Mouse (Mus musculus) hindbrain, embryonic 11.5 days (tissue): ENCODE results near the gene Nt5dc3. TPM values are rescaled to one million over a fixed set of nuclear protein-coding genes. Genes with fewer than 3 reads are reported as not detected.

Source experiments
- ATAC-seq: fragments of 200-750 bp; cut with Nextera tagmentation; 2 replicates; pipeline ENCODE4 v1.8.0; 2017; ENCODE audit warnings: mild to moderate bottlenecking, moderate TSS enrichment, moderate library complexity; ENCODE audit not compliant: low FRiP score
- DNase-seq: peaks from one replicate; pipeline ENCODE4 v3.0.0-alpha.2; 2015; ENCODE audit warnings: low spot score
- H3K27ac ChIP-seq: fragments of 300-500 bp; sonication (generic); 2 replicates; pipeline ENCODE4 v1.5.1; 2014; ENCODE audit warnings: mild to moderate bottlenecking, low read depth, low read length
- H3K27me3 ChIP-seq: fragments of 300-500 bp; sonication (generic); 2 replicates; pipeline ENCODE4 v1.6.1; 2014; ENCODE audit warnings: mild to moderate bottlenecking, low read length, moderate library complexity, mixed read lengths; ENCODE audit not compliant: control insufficient read depth, insufficient read depth
- H3K36me3 ChIP-seq: fragments of 300-500 bp; sonication (generic); 2 replicates; pipeline ENCODE4 v1.6.1; 2014; ENCODE audit warnings: mild to moderate bottlenecking, low read length, moderate library complexity, mixed read lengths; ENCODE audit not compliant: control insufficient read depth, insufficient read depth
- H3K4me1 ChIP-seq: fragments of 300-500 bp; sonication (generic); replicated peaks from 2 replicates; pipeline ENCODE4 v1.6.1; 2014; ENCODE audit warnings: low read length, mixed read lengths; ENCODE audit not compliant: control insufficient read depth, insufficient read depth
- H3K4me2 ChIP-seq: fragments of 300-500 bp; sonication (generic); replicated peaks from 2 replicates; pipeline ENCODE4 v1.6.1; 2014; ENCODE audit warnings: mild to moderate bottlenecking, low read depth, low read length
- H3K4me3 ChIP-seq: fragments of 300-500 bp; sonication (generic); 2 replicates; pipeline ENCODE4 v1.5.1; 2014; ENCODE audit warnings: low read depth, low read length
- H3K9ac ChIP-seq: fragments of 300-500 bp; sonication (generic); 2 replicates; pipeline ENCODE4 v1.6.1; 2014; ENCODE audit warnings: low read depth, low read length
- H3K9me3 ChIP-seq: fragments of 300-500 bp; sonication (generic); 2 replicates; pipeline ENCODE4 v1.6.1; 2016; ENCODE audit warnings: low read length; ENCODE audit not compliant: control insufficient read depth
- WGBS: fragments of 180-500 bp; shearing (Covaris S2); extraction: QIAGEN DNeasy Blood & Tissue Kit; methylation state at CpG from one replicate; pipeline ENCODE4 v1.1.7; 2014; 5-methylcytosine and 5-hydroxymethylcytosine counted together
- polyA plus RNA-seq: library from polyadenylated mRNA; unstranded; fragments of >200 nt; fragmentation: Nextera tagmentation; extraction: Ambion mirVana; gene quantifications from 2 replicates; pipeline ENCODE4 v1.2.1, GENCODE M21; 2014

Nt5dc3 gene
- polyA plus RNA-seq, 1 experiment from 2014 or later, result 1.7 TPM

DNA sequence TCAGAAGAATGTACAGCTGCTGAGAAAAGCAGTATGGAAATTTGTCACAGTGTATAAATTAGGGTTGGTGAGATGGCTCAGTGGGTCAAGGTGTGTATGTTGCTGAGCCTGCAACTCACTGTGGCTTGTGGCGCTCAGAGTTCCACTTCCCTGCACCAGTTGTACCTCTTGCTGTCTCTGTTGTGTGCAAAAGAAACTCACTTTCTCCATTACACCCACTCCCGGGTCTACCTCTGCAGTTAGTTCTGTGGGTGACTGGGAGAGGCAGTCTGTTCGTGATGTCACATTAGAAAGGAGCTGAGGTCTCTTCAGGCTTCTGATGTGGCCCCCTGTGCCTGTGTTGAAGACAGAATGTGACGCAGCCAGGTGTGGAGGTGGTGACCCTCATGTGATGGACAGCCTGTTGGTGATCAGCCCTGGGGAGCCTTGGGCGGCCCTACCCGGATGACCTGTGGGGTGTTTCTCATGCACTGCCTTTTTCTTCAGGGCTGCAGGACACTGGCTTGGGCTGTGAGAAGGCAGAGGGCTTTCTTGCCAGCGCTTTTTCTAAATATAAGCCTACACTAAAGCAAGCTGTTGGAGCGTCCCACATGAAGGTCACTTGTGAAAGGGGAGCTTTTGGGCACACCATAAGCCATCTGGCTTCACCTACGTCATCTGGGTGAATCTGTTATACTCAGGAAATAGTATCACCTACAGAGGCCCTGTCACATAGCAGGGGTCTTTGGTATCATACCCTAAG lies 16.2 kb downstream of the Nt5dc3 start:
- H3K4me3 ChIP-seq, result no peak overlapping the region
- no peak overlapping the region for H3K4me2 ChIP-seq
- DNase-seq (no peak), ATAC-seq (no peak)
- H3K27ac ChIP-seq, result no peak overlapping the region
- no peaks in the 10 kb centered on the region for H3K4me1 ChIP-seq
- H3K9ac ChIP-seq, result no peak overlapping the region
- H3K27me3 ChIP-seq, result no peaks in the 10 kb centered on the region
- no peaks in the 10 kb centered on the region for H3K9me3 ChIP-seq
- 93% methylated on average over 9 of the region's 9 CpGs for WGBS
- H3K36me3 ChIP-seq, result no peaks in the 10 kb centered on the region

DNA sequence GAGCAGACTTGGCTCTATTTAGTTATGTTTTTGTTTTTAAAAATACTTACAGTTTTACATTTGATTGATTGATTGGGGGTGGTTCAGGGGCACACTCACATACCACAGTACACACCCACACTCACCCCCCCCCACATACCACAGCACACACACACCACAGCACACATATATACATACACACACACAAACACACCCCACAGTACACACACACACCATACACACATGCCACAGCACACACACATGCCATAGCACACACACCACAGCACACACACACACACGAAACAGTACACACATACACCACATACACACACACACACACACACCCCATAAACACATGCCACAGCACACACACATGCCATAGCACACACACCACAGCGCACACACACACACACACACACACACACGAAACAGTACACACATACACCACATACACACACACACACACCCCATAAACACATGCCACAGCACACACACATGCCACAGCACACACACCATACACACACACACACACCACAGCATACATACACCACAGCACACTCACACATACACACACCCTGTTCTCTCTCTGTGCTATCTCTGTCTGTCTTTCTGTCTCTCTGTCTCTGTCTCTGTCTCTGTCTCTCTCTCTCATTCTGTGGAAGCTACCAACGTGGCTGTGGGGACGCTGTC lies 17.4 kb downstream of the Nt5dc3 start:
- Histone ChIP-seq H3K4me3 (no peak overlapping the region), H3K4me1 (no peaks in the 10 kb centered on the region), H3K4me2 (no peak overlapping the region), H3K9ac (no peak overlapping the region), H3K9me3 (no peaks in the 10 kb centered on the region), H3K36me3 (no peaks in the 10 kb centered on the region), H3K27ac (no peak overlapping the region), H3K27me3 (no peaks in the 10 kb centered on the region)
- 95% methylated on average over 5 of the region's 5 CpGs for WGBS
- DNase-seq (no peak), ATAC-seq (no peak)

DNA sequence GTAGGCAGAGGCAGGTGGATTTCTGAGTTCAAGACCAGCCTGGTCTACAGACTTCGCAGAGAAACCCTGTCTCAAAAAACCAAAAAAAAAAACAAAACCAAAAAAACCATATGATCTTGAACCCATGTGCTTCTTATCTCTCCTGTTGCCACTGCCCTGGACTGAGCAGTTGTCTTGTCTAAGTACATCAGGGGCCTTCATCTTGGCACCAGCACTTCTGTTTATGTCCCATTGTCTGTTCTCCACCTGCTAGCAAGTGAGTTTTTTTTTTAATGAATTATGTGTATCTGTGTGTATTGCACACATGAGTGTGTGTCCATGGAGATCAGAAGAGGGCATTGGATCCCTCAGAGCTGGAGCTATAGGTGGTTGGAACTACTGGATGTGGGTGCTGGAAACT lies 28.6 kb downstream of the Nt5dc3 start:
- Histone ChIP-seq H3K27ac (no peak overlapping the region), H3K9me3 (no peaks in the 10 kb centered on the region), H3K4me2 (no peak overlapping the region), H3K4me3 (no peak overlapping the region), H3K36me3 (no peaks in the 10 kb centered on the region), H3K9ac (no peak overlapping the region), H3K27me3 (no peaks in the 10 kb centered on the region), H3K4me1 (no peaks in the 10 kb centered on the region)
- WGBS, result 86% methylated on average over 1 of the region's 1 CpGs
- ATAC-seq (no peak), DNase-seq (no peak)

DNA sequence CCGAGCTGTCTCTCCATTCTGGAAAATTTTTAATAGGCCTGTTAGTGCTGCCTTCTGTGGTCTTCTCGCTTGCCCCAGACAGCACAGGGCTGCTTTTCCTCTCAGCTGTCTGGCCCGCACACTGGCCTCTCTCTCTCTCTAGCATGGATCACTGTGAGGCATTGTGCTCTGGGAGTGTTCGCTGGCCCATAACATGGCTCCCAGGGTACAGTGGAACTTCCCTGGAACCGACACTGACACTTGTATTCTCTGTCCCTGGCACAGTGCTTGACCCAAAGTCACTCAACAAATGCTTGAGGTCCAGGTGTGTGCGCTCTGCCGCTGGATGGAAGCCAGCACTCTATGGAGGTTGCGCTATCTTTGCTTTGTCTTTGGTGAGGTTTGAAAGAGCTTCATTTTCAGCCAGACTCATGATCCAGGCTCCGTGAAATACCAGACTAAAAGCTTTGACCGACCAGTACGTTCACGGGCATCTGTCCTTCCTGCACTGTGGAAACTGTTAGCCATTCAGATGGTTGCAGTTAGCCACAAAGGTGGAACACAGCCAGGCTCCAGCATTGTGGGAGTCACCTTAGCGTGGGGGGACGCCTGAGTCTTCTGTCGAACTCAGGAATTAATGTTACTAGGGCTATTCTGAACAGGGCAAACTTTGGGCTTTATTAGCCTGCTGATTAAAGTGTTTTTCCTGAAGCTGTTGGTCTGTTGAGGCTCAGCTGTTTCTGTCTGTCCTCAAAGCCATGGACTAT lies 29.4 kb downstream of the Nt5dc3 start:
- no peak for DNase-seq
- no peaks in the 10 kb centered on the region for H3K9me3 ChIP-seq
- H3K27ac ChIP-seq, result no peak overlapping the region
- no peak overlapping the region for H3K4me3 ChIP-seq
- H3K36me3 ChIP-seq, result no peaks in the 10 kb centered on the region
- no peak overlapping the region for H3K9ac ChIP-seq
- H3K27me3 ChIP-seq, result no peaks in the 10 kb centered on the region
- H3K4me2 ChIP-seq, result no peak overlapping the region
- WGBS, result 80% methylated on average over 15 of the region's 15 CpGs
- ATAC-seq, result no peak
- no peaks in the 10 kb centered on the region for H3K4me1 ChIP-seq

DNA sequence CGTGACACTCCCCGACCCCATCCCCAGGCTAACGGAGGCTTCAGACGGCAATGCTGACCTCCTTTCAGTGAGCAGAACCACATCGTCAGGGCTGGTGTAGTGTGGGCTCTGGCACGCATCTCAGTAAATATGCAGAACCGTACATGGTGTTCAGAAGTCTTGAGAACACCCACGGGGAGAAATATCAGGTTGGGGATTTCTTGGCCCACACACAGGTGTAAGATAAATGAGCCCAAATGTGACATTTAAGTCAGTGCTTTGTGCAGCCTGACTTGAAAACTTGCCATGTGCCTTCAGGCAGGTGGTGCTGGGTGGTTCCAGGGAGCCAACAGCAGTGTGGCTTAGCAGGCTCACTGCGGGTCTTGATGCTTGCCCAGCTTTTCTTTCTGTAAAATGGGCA lies 31.2 kb downstream of the Nt5dc3 start:
- H3K4me1 ChIP-seq, result no peaks in the 10 kb centered on the region
- H3K9ac ChIP-seq, result no peak overlapping the region
- H3K4me2 ChIP-seq, result no peak overlapping the region
- DNase-seq (no peak), ATAC-seq (no peak)
- H3K36me3 ChIP-seq, result no peaks in the 10 kb centered on the region
- no peak overlapping the region for H3K4me3 ChIP-seq
- WGBS, result 85% methylated on average over 9 of the region's 9 CpGs
- H3K9me3 ChIP-seq, result no peaks in the 10 kb centered on the region
- H3K27ac ChIP-seq, result no peak overlapping the region
- H3K27me3 ChIP-seq, result no peaks in the 10 kb centered on the region

DNA sequence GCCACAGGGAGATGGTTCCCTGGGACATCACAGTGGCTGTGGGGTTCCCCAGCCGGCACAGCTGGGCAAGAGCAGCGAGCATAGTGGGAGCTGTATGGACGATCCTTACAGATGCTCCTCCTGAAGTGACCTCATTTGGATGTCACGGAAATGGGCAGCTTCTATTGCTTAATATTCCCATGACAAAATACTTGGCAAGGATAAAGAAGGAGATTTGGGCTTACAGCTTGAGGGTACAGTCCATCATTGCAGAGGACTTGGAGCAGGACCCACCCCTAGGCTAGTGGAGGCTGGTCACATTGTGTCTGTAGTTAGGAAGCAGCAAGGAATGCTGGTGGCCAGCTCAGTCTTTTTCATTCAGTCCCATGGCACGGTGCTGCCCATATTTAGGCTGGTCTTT lies 31.8 kb downstream of the Nt5dc3 start:
- H3K4me2 ChIP-seq, result no peak overlapping the region
- no peaks in the 10 kb centered on the region for H3K36me3 ChIP-seq
- ATAC-seq (no peak), DNase-seq (no peak)
- H3K4me3 ChIP-seq, result no peak overlapping the region
- WGBS, result 91% methylated on average over 5 of the region's 5 CpGs
- no peaks in the 10 kb centered on the region for H3K9me3 ChIP-seq
- H3K27ac ChIP-seq, result no peak overlapping the region
- H3K4me1 ChIP-seq, result no peaks in the 10 kb centered on the region
- no peak overlapping the region for H3K9ac ChIP-seq
- no peaks in the 10 kb centered on the region for H3K27me3 ChIP-seq

DNA sequence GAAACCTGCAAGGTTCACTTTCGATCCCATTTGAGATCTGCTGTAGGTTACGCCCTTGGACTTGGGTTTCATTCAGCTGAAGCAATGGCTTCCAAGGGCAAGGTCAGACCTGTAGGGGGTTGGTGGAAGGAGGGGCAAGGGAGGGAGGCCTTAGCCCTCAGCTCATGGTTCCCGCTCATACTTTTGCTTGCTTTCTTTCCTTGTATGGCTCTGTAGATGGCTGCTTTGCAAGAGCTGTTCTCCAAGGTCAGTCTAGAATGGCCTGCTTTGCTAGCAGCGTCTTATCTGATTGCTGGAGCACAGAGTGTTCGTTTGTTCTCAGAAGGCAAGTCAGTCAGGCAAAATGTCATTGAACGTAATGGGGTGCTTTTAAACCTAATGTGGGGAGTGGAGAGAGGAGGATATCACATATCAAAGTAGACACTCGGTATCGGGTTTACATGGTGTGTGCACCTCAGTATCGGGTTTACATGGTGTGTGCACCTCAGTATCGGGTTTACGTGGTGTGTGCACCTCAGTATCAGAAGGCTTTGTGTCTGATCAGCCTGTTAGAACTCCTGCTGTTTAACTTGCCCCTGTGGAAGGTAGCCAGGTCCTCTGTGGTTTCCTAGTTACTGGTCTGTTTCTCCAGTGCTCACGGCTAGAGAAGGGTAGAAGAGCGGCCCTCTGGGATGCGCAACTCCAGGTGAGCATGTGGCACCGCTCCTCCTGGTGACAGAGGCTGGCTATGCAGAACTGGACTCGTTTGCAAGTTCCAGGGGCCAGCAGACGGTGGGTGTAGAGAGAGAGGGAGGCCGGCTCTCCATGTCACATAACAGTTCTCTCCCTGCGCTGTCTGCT lies 35.7 kb downstream of the Nt5dc3 start:
- WGBS, result 81% methylated on average over 19 of the region's 19 CpGs
- Histone ChIP-seq H3K9me3 (no peaks in the 10 kb centered on the region), H3K36me3 (no peaks in the 10 kb centered on the region), H3K9ac (no peak overlapping the region), H3K4me1 (peaks cover 3% of the 10 kb centered on the region; the same call in 1 of the 2 replicates), H3K4me2 (no peak overlapping the region), H3K27me3 (no peaks in the 10 kb centered on the region), H3K4me3 (no peak overlapping the region), H3K27ac (no peak overlapping the region)
- DNase-seq (no peak), ATAC-seq (no peak)

DNA sequence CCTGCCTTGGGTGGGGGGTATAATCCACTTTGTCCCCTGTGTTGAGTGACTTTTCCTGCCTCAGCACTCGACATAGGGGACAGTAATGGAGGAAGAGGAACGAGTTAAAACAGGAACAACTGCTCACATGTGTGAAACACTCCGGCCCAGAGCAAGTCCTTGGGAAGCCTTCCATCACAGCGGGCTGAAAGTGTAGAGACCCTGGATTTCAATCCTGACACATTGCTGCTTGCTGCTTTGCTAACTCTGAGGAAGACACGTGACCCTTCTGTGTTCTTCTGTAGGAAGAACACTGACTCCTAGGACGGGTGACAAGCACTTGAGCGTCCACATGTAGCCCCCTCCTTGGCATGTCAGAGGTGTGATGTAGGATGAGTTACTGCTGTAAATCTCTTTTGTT lies 36.3 kb downstream of the Nt5dc3 start:
- no peak overlapping the region for H3K27ac ChIP-seq
- H3K36me3 ChIP-seq, result no peaks in the 10 kb centered on the region
- 83% methylated on average over 7 of the region's 7 CpGs for WGBS
- no peak overlapping the region for H3K4me2 ChIP-seq
- no peaks in the 10 kb centered on the region for H3K9me3 ChIP-seq
- no peak for DNase-seq
- H3K27me3 ChIP-seq, result no peaks in the 10 kb centered on the region
- H3K4me1 ChIP-seq, result peaks cover 5% of the 10 kb centered on the region; the same call in 1 of the 2 replicates
- no peak overlapping the region for H3K9ac ChIP-seq
- ATAC-seq, result no peak
- no peak overlapping the region for H3K4me3 ChIP-seq
